Mouse (Mus musculus): Measurements from ENCODE around the gene Fitm1.

The Fitm1 gene

GRCm38 (mm10) chr14:55575302-55575701 is at the start of gene Fitm1:
TSS of gene Fitm1 (plus strand) at chr14:55575617.
- TF ChIP-seq GATA4 (IDR thresholded peaks at IDR 0.05; ENCODE audit: insufficient replicate concordance, low read length): no peak

GRCm38 (mm10) chr14:55526674-55527073 is 48.7 kb upstream of the Fitm1 start:
- no peak for TF ChIP-seq GATA4 (IDR thresholded peaks at IDR 0.05; ENCODE audit: insufficient replicate concordance, low read length)

- no peak for TF ChIP-seq GATA4 (IDR thresholded peaks at IDR 0.05; ENCODE audit: insufficient replicate concordance, low read length)
These were observed 47.5 kb upstream of the Fitm1 start for GRCm38 (mm10) chr14:55527940-55528339.

- TF ChIP-seq GATA4 (IDR thresholded peaks at IDR 0.05; ENCODE audit: insufficient replicate concordance, low read length): no peak
These were observed 39.2 kb upstream of the Fitm1 start for GRCm38 (mm10) chr14:55536116-55536745.

- TF ChIP-seq GATA4 (IDR thresholded peaks at IDR 0.05; ENCODE audit: insufficient replicate concordance, low read length): no peak
These were observed 35.2 kb upstream of the Fitm1 start, which contains the start of gene Pck2 for GRCm38 (mm10) chr14:55540067-55540786. TSS of gene Pck2 (plus strand) at chr14:55540266.

GRCm38 (mm10) chr14:55540787-55541321 is 34.6 kb upstream of the Fitm1 start:
- TF ChIP-seq GATA4 (IDR thresholded peaks at IDR 0.05; ENCODE audit: insufficient replicate concordance, low read length): no peak

GRCm38 (mm10) chr14:55542268-55542667 is 33.1 kb upstream of the Fitm1 start:
- no peak for TF ChIP-seq GATA4 (IDR thresholded peaks at IDR 0.05; ENCODE audit: insufficient replicate concordance, low read length)

- TF ChIP-seq GATA4 (IDR thresholded peaks at IDR 0.05; ENCODE audit: insufficient replicate concordance, low read length): no peak
These were observed 31.1 kb upstream of the Fitm1 start for GRCm38 (mm10) chr14:55544334-55544733.

- no peak for TF ChIP-seq GATA4 (IDR thresholded peaks at IDR 0.05; ENCODE audit: insufficient replicate concordance, low read length)
These were observed 25.2 kb upstream of the Fitm1 start for GRCm38 (mm10) chr14:55550191-55550590.

GRCm38 (mm10) chr14:55551347-55551746 is 24.1 kb upstream of the Fitm1 start:
- no peak for TF ChIP-seq GATA4 (IDR thresholded peaks at IDR 0.05; ENCODE audit: insufficient replicate concordance, low read length)

- TF ChIP-seq GATA4 (IDR thresholded peaks at IDR 0.05; ENCODE audit: insufficient replicate concordance, low read length): no peak
These were observed 23.6 kb upstream of the Fitm1 start for GRCm38 (mm10) chr14:55551794-55552193.

- no peak for TF ChIP-seq GATA4 (IDR thresholded peaks at IDR 0.05; ENCODE audit: insufficient replicate concordance, low read length)
These were observed 20.8 kb upstream of the Fitm1 start for GRCm38 (mm10) chr14:55554635-55555034.

- no peak for TF ChIP-seq GATA4 (IDR thresholded peaks at IDR 0.05; ENCODE audit: insufficient replicate concordance, low read length)
These were observed 19.6 kb upstream of the Fitm1 start for GRCm38 (mm10) chr14:55555788-55556187.

GRCm38 (mm10) chr14:55557003-55557402 is 18.4 kb upstream of the Fitm1 start:
- TF ChIP-seq GATA4 (IDR thresholded peaks at IDR 0.05; ENCODE audit: insufficient replicate concordance, low read length): no peak

GRCm38 (mm10) chr14:55557587-55557986 is 17.8 kb upstream of the Fitm1 start:
- no peak for TF ChIP-seq GATA4 (IDR thresholded peaks at IDR 0.05; ENCODE audit: insufficient replicate concordance, low read length)

- TF ChIP-seq GATA4 (IDR thresholded peaks at IDR 0.05; ENCODE audit: insufficient replicate concordance, low read length): no peak
These were observed 16.5 kb upstream of the Fitm1 start for GRCm38 (mm10) chr14:55558740-55559448.

Measured in liver, adult (tissue).